Mouse (Mus musculus): ENCODE results near the gene Itprid1. TPM values are rescaled to one million over a fixed set of nuclear protein-coding genes. Genes with fewer than 3 reads are reported as not detected.

The Itprid1 gene
- polyA plus RNA-seq, 1 experiment from 2014 or later, result not detected

- no peaks in the 10 kb centered on the region for H3K36me3 ChIP-seq (ENCODE audit: inconsistent target)
- no peak overlapping the region for H3K4me3 ChIP-seq (ENCODE audit: inconsistent target)
- no peak overlapping the region for H3K27ac ChIP-seq
- H3K79me2 ChIP-seq (ENCODE audit: inconsistent target), result no peaks in the 10 kb centered on the region
Measured at GRCm38 (mm10) chr6:55972998-55973397, 136.3 kb downstream of the Itprid1 start.

DNA sequence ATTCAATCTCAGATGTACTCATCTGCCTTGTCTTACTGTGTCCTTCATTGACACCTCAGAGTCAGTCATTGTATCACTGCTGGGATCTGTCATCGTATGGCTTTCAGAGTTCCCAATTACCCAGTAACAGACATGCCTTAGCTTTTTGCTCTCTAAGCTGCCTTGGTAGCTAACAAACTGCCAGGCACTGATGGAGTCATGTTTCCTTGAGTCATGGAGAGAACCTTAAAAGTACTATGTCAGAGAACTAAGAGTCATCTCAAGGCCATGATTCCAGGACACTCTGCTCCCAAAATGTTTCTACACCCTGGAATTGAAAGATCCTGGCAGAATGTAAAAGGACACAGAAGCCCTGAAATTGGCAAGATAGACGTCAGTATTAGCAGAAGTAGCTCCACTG is 143.1 kb downstream of the Itprid1 start:
- Histone ChIP-seq H3K79me2 (ENCODE audit: inconsistent target) (no peaks in the 10 kb centered on the region), H3K36me3 (ENCODE audit: inconsistent target) (no peaks in the 10 kb centered on the region), H3K27ac (no peak overlapping the region), H3K4me3 (ENCODE audit: inconsistent target) (no peak overlapping the region)
- WGBS (ENCODE audit: missing documents), result 78% methylated on average over 2 of the region's 2 CpGs

DNA sequence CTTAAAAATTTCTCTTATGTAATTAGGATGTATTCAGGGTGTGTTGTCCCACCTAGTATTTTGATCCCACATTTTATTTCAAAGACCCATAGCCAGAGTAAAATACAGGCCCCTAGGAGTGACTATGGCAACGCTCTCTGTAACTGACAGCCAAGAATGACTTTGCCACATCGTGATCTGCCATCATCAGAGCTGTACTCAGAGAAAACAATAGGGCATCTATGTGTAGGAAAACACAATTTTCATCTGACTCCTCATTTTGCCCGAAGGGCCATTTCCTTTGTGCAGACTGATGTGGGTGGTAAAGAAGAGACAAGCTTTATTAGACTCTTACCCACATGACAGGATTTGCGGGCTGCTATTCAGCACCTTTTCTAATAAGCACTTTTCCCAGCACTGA is 172.0 kb downstream of the Itprid1 start:
- Histone ChIP-seq H3K36me3 (ENCODE audit: inconsistent target) (no peaks in the 10 kb centered on the region), H3K4me3 (ENCODE audit: inconsistent target) (no peak overlapping the region), H3K79me2 (ENCODE audit: inconsistent target) (no peaks in the 10 kb centered on the region), H3K27ac (no peak overlapping the region)
- WGBS (ENCODE audit: missing documents), result 84% methylated on average over 4 of the region's 4 CpGs

- Histone ChIP-seq H3K36me3 (ENCODE audit: inconsistent target) (no peaks in the 10 kb centered on the region), H3K27ac (no peak overlapping the region), H3K4me3 (ENCODE audit: inconsistent target) (no peak overlapping the region), H3K79me2 (ENCODE audit: inconsistent target) (no peaks in the 10 kb centered on the region)
- 83% methylated on average over 5 of the region's 5 CpGs for WGBS (ENCODE audit: missing documents)
Measured at GRCm38 (mm10) chr6:56012384-56012783, 175.7 kb downstream of the Itprid1 start.

GRCm38 (mm10) chr6:56017291-56017994 is 180.7 kb downstream of the Itprid1 start, which contains the start of gene Ppp1r17:
Ppp1r17 (plus strand) TSS chr6:56017497.
- Histone ChIP-seq H3K79me2 (ENCODE audit: inconsistent target) (no peaks in the 10 kb centered on the region), H3K4me3 (ENCODE audit: inconsistent target) (no peak within 1 kb of the TSS), H3K27ac (no peak within 1 kb of the TSS), H3K36me3 (ENCODE audit: inconsistent target) (no peaks in the 10 kb centered on the region)
- WGBS (ENCODE audit: missing documents), result 79% methylated on average over 16 of the region's 16 CpGs

- WGBS (ENCODE audit: missing documents), result 54% methylated on average over 2 of the region's 2 CpGs
- H3K79me2 ChIP-seq (ENCODE audit: inconsistent target), result no peaks in the 10 kb centered on the region
- H3K4me3 ChIP-seq (ENCODE audit: inconsistent target), result no peak overlapping the region
- no peak overlapping the region for H3K27ac ChIP-seq
- H3K36me3 ChIP-seq (ENCODE audit: inconsistent target), result no peaks in the 10 kb centered on the region
Measured at GRCm38 (mm10) chr6:56019632-56020031, 182.9 kb downstream of the Itprid1 start.

DNA sequence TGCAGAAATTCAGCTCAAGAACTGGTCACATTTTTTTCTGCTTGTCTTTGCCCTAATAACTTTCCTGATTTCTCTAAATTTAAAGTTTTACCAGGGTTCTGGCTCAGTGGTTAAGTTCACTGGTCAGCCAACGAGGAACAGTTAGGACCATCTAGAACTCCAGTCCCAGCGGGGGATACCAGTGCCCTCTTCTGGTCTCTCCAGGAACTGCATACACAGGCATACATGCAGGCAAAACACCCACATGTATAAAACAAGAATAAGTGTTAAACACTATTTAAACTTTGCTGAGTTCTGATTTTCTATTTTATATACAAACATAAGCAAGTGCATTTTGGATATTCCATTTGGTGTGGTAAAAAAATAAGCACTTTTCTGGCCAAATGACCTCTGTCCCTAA is 188.8 kb downstream of the Itprid1 start:
- Histone ChIP-seq H3K4me3 (ENCODE audit: inconsistent target) (no peak overlapping the region), H3K79me2 (ENCODE audit: inconsistent target) (no peaks in the 10 kb centered on the region), H3K36me3 (ENCODE audit: inconsistent target) (no peaks in the 10 kb centered on the region), H3K27ac (no peak overlapping the region)
- 74% methylated on average over 2 of the region's 2 CpGs for WGBS (ENCODE audit: missing documents)

- no peaks in the 10 kb centered on the region for H3K36me3 ChIP-seq (ENCODE audit: inconsistent target)
- H3K79me2 ChIP-seq (ENCODE audit: inconsistent target), result no peaks in the 10 kb centered on the region
- no peak overlapping the region for H3K4me3 ChIP-seq (ENCODE audit: inconsistent target)
- 47% methylated on average over 6 of the region's 6 CpGs for WGBS (ENCODE audit: missing documents)
- H3K27ac ChIP-seq, result no peak overlapping the region
Measured at GRCm38 (mm10) chr6:56027318-56027717, 190.6 kb downstream of the Itprid1 start.

GRCm38 (mm10) chr6:56027966-56028365 is 191.3 kb downstream of the Itprid1 start:
- H3K4me3 ChIP-seq (ENCODE audit: inconsistent target), result no peak overlapping the region
- H3K36me3 ChIP-seq (ENCODE audit: inconsistent target), result no peaks in the 10 kb centered on the region
- 84% methylated on average over 5 of the region's 5 CpGs for WGBS (ENCODE audit: missing documents)
- H3K79me2 ChIP-seq (ENCODE audit: inconsistent target), result no peaks in the 10 kb centered on the region
- H3K27ac ChIP-seq, result no peak overlapping the region

Other genes with a start within 250 kb of the Itprid1 start
- gene Neurod6, start 155.6 kb upstream of the Itprid1 start, polyA plus RNA-seq (2018), result not detected in 3 replicates
- gene Ppp1r17, start 180.6 kb downstream of the Itprid1 start, polyA plus RNA-seq (2018), result not detected in 3 replicates

All from macrophage (primary cell).